Mouse (Mus musculus) lung, postnatal 25 days (tissue): ENCODE results near the gene Col5a1.

ENCODE experiments used
- DNase-seq: peaks from one replicate; pipeline ENCODE4 v3.0.0; 2022; ENCODE audit warnings: low spot score

The Col5a1 gene

DNA sequence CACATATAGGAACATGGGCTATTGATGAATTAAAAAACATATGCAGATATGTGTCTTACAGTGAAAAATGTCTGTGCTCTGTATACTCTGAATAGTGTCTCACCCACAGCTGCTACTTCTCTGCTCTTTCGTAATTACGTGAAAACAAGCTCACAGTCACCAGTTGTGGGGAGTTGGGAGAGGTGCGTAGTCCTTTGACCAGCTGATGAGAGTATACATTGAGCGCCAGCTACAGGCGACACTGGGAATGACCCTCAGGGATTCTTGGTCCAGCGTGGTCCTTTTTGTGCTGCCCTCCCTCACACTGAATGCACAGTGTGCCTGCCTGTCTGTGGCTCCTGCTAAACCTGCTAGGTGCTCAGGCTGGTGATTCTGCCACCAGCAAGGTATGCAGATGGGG, 82.9 kb downstream of the Col5a1 start:
- peak; percentile 50 for DNase-seq

GRCm38 (mm10) chr2:27973840-27974239, 87.6 kb downstream of the Col5a1 start:
- peak; percentile 40 for DNase-seq

GRCm38 (mm10) chr2:27975786-27976185, 89.6 kb downstream of the Col5a1 start:
- no peak for DNase-seq

- DNase-seq = no peak
Measured at GRCm38 (mm10) chr2:27976512-27976911, 90.3 kb downstream of the Col5a1 start.

DNA sequence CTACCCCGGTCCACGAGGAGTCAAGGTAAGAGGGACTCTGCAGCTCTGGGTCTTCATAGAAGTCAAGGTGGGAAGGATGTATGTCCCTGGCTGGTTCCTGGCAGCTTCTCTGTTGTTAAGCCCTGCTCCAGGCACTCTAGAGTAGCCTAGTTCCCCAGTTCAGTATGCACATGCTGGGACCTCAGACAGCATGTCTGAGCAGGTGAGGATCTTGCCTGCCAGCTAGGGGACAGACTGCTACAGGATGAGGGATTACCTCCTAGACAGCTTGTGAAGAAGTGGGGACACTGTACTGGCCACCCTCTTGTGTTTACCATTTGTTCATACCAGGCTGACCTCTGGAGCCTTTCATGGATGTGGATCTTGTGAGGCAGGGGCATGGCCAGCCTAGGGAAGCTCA, 94.8 kb downstream of the Col5a1 start:
- no peak for DNase-seq

- no peak for DNase-seq
Measured at GRCm38 (mm10) chr2:27981621-27982535, 95.7 kb downstream of the Col5a1 start.

- DNase-seq = no peak
Measured at GRCm38 (mm10) chr2:27983093-27983492, 96.9 kb downstream of the Col5a1 start.

DNA sequence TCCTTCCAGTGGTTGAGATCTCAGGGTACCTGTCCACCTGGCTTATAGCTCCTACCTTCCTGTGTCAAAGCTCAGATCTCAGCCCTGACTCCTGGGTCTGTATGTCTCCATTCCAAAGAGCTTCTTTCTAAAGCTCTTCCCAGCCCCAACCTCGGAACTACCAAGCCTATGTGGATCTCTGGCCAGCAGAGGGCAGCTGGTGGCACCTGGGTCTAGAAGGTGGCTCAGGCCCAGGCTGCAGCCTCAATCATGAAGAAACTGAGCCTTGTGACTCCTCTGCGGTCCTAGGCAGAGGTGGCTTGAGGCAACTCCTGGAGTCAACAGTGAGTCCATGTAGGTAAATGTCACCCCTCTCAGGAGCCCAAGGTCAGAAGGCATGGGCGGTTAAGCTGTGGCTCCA, 97.7 kb downstream of the Col5a1 start:
- DNase-seq = peak; percentile 12

- DNase-seq = no peak
Measured at GRCm38 (mm10) chr2:27986751-27987150, 100.5 kb downstream of the Col5a1 start.

- no peak for DNase-seq
Measured at GRCm38 (mm10) chr2:27990430-27991211, 104.4 kb downstream of the Col5a1 start.

- no peak for DNase-seq
Measured at GRCm38 (mm10) chr2:27993416-27993815, 107.2 kb downstream of the Col5a1 start.

DNA sequence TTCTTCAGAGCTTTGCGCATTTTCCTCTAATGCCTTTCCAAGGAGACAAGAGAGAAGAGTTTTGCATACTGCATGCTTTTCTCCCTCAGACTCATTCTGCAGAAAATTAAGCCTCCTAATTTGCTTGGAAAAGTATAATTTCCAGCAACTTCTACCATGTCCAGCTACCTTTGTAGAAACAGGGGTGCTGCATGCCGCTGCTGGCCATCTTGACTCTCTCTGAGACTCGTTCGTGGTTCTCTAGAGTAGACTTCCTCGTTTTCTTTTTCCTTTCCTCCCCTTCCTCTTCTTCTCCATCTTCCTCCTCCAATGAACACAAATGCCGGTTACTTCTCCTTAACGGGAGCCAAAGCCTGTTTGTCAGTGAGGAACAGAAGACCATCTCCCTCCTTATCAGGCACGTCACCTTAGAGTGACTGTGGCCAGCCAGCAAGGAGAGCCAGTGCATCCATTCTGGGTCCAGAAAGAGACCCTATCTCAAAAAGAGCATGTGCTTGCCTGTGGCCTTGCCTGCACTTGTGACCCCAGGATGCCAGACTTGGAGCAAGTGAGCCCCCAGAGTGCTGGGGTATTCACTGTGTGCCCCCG, 113.9 kb downstream of the Col5a1 start:
- DNase-seq = no peak

DNA sequence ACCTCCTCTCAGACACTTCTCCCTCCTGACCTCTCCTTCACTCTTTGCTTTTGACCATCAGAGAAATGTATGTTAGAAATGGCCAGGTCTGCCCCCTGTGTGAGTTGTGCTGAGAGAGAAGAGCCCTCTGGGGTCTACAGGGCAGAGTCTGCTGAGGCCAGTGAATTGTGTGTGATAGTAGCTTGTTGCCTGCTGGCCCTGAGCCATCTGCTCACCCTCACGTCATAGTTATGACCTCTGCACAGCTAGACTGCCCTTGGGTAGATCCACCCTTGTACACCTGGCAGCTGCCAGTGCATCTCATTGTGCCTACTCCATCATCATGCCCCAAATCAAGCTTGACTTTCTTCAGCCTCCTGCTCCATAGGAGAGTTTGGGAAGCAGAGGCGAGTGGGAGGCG, 114.4 kb downstream of the Col5a1 start:
- no peak for DNase-seq

DNA sequence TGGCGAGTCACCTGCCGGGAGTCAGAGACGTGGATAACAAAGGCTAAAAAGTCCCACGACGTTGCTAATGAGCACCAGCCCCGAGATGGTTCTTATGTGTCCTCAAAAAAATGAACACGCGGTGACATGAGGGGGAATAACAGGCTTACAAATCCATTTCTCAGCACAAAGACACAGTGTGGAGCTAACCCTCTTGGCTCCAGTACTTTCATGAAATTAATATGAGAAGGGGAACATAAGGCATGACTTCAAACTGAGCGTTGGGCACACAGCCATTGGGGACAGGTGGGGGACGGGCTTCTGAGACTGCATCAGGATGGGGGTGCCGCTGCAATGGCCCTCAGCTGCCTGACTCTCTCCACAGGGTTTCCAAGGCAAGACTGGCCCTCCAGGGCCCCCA, 115.0 kb downstream of the Col5a1 start:
- DNase-seq = no peak

DNA sequence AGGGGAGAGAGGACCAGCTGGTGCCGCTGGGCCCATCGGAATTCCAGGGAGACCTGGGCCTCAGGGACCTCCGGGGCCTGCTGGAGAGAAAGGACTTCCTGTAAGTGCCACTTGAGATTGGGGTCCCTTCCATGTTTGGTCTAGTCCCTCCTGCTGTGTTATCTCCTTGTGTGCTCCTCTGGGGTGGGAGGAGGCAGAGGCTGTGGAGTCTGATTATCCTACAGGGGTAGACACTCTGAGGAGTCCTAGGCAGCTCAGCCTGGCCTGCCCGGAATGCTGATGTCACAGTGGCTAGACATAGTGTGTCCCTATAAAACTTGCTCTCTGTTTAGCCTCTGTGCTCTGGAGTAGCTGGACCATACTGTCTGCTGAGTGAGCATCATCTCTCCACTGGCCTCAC, 119.0 kb downstream of the Col5a1 start:
- DNase-seq = no peak

DNA sequence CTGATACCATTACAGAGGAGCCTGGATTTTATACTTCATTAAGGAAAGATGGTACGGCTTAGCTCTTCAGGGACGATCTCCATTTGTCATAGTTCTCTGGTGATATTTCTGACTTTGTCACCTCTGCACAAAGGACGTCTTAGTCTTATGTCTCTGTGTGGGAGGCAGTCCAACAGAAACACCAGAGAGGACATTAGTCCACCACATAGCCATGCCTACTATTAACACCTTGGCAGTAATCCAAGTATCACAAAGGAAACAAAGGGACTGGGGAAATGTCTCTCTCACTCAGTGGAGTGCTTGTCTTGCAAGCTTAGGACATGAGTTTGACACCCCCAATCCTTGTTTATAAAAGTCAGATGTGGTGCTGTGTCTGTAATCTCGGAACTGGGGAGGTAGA, 122.0 kb downstream of the Col5a1 start:
- no peak for DNase-seq

DNA sequence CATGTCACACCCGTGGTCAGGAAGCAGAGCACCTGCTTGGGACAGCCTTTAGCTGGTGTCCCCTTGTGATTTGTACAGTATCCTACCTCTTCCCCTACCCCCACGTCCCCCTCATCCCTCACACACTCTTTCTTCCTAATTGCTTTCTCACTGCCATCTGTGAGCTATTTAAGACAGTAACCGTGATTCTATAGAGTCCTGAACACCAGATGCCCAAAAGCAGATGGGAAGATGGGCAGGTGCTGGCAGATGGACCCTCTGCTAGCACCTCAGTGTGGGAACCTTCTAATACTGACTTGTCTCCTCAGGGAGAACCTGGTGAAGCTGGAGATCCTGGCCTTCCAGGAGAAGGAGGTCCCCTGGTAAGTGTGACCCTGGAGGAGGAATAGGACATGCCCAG, 126.1 kb downstream of the Col5a1 start:
- no peak for DNase-seq

- no peak for DNase-seq
Measured at GRCm38 (mm10) chr2:28014778-28015177, 128.6 kb downstream of the Col5a1 start.

GRCm38 (mm10) chr2:28024416-28024815, 138.2 kb downstream of the Col5a1 start:
- DNase-seq = no peak

- DNase-seq = no peak
Measured at GRCm38 (mm10) chr2:28025776-28026175, 139.6 kb downstream of the Col5a1 start.

GRCm38 (mm10) chr2:28031860-28032259, 145.6 kb downstream of the Col5a1 start:
- no peak for DNase-seq

DNA sequence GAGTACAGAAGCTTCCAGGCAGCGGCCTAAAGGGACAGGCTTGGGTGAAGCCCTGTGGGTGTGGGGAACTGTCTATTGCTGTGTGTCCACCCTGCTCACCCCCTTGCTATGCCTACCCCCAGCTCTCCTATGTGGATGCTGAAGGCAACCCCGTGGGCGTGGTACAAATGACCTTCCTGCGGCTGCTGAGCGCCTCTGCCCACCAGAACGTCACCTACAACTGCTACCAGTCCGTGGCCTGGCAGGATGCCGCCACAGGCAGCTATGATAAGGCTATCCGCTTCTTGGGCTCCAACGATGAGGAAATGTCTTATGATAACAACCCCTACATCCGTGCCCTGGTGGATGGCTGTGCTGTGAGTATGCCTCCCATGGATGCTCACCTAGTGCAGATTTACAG, 146.2 kb downstream of the Col5a1 start:
- no peak for DNase-seq
